Mouse (Mus musculus) bone marrow macrophage, adult 2 months (primary cell): ENCODE measurements around the gene Adgrl3.

Experiments
- CTCF ChIP-seq: IDR thresholded peaks from 2 replicates; pipeline ENCODE4 v1.5.1; 2012; ENCODE audit warnings: low read depth, mild to moderate bottlenecking, low read length, moderate library complexity
- POLR2A ChIP-seq: IDR thresholded peaks from 2 replicates; pipeline ENCODE4 v1.6.1; 2012; ENCODE audit warnings: mild to moderate bottlenecking, low read depth, low read length, borderline replicate concordance

GRCm38 (mm10) chr5:81843798-81844197 is 823.9 kb downstream of the Adgrl3 start:
- TF ChIP-seq CTCF (no peak), POLR2A (no peak)
